Mouse (Mus musculus) spleen, adult 2 months (tissue): ENCODE measurements around the gene C4b.

Source experiments
- CTCF ChIP-seq: fragments of 200-500 bp; IDR thresholded peaks from 2 replicates; pipeline ENCODE4 v1.5.1; 2011; ENCODE audit warnings: mild to moderate bottlenecking, inconsistent platforms; ENCODE audit not compliant: insufficient read depth, insufficient read length, insufficient replicate concordance; ENCODE audit errors: extremely low read depth
- POLR2A ChIP-seq: fragments of 200-500 bp; IDR thresholded peaks from 2 replicates; pipeline ENCODE4 v1.6.1; 2011; ENCODE audit warnings: low read depth, low read length, inconsistent platforms

DNA sequence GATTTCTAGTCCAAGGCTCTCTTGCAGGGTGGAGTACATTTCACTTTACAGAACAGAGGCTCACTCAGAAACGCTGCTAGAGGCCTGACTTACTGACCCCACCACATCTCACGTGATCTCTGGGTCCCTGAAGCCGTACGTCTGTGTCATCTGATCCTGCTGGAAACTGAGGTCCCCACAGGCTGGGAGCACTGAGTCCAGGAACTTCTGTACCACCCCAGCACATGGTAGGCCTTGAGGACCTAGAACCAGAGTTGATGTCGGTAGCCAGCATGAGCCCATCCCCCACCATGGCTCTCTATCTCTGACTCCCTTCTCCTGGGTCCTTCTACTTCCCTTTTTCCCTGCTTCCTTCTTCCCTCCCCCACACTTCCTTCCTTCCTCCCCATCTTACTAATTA, 2.8 kb upstream of the C4b start:
- no peak for TF ChIP-seq POLR2A
- no peak for TF ChIP-seq CTCF
